Mouse (Mus musculus) urinary bladder, postnatal 14 days (tissue): Measurements from ENCODE around the gene Adgrl1.

Experiments
- DNase-seq: peaks from one replicate; pipeline ENCODE4 v3.0.0; 2021; ENCODE audit warnings: low spot score

Adgrl1 gene

GRCm38 (mm10) chr8:83899363-83900252, at the start of gene Adgrl1:
Gene Adgrl1, plus strand, starts transcription at chr8:83900105.
- peak; percentile 88 for DNase-seq

GRCm38 (mm10) chr8:83852329-83852728, 47.6 kb upstream of the Adgrl1 start:
- no peak for DNase-seq

- no peak for DNase-seq
These were observed 46.4 kb upstream of the Adgrl1 start for GRCm38 (mm10) chr8:83853323-83854050.

- DNase-seq = no peak
These were observed 43.3 kb upstream of the Adgrl1 start for GRCm38 (mm10) chr8:83856486-83857065.

GRCm38 (mm10) chr8:83862439-83863268, 37.3 kb upstream of the Adgrl1 start:
- no peak for DNase-seq

GRCm38 (mm10) chr8:83874881-83875655, 24.8 kb upstream of the Adgrl1 start:
- DNase-seq = peak; percentile 54

- DNase-seq = no peak
These were observed 24.3 kb upstream of the Adgrl1 start for GRCm38 (mm10) chr8:83875656-83876040.

GRCm38 (mm10) chr8:83876080-83876837, 23.6 kb upstream of the Adgrl1 start:
- no peak for DNase-seq

- peak; percentile 29 for DNase-seq
These were observed 23.1 kb upstream of the Adgrl1 start for GRCm38 (mm10) chr8:83876838-83877223.

GRCm38 (mm10) chr8:83888409-83888808, 11.5 kb upstream of the Adgrl1 start:
- no peak for DNase-seq

- DNase-seq = no peak
These were observed 7.8 kb upstream of the Adgrl1 start for GRCm38 (mm10) chr8:83892061-83892460.

GRCm38 (mm10) chr8:83893915-83894314, 6.0 kb upstream of the Adgrl1 start:
- DNase-seq = peak; percentile 84

- peak; percentile 26 for DNase-seq
These were observed 4.0 kb upstream of the Adgrl1 start for GRCm38 (mm10) chr8:83895894-83896293.

GRCm38 (mm10) chr8:83896461-83896860, 3.4 kb upstream of the Adgrl1 start:
- no peak for DNase-seq

GRCm38 (mm10) chr8:83897211-83897610, 2.7 kb upstream of the Adgrl1 start:
- DNase-seq = peak; percentile 39

- DNase-seq = peak; percentile 18
These were observed 1.4 kb upstream of the Adgrl1 start for GRCm38 (mm10) chr8:83898456-83898855.

GRCm38 (mm10) chr8:83898985-83899362, 931 bp upstream of the Adgrl1 start:
- peak; percentile 55 for DNase-seq

- peak; percentile 15 for DNase-seq
These were observed 506 bp downstream of the Adgrl1 start for GRCm38 (mm10) chr8:83900266-83900956.

- no peak for DNase-seq
These were observed 1.0 kb downstream of the Adgrl1 start for GRCm38 (mm10) chr8:83900957-83901270.
